Mouse (Mus musculus) activated CD4-positive, CD25-positive, alpha-beta regulatory T cell, adult 9 weeks (primary cell): Measurements from ENCODE around the gene Il5. TPM values are rescaled to one million over a fixed set of nuclear protein-coding genes. Genes with fewer than 3 reads are reported as not detected.

Source experiments
- polyA plus RNA-seq: library from polyadenylated mRNA; unstranded; fragments of 100-300 nt; shearing (Covaris generic); gene quantifications from one replicate; pipeline ENCODE4 v1.2.1, GENCODE M21; 2017

The Il5 gene
- not detected for polyA plus RNA-seq

GRCm38 (mm10) chr11:53720715-53721114 is at the start of gene Il5:
Gene Il5, plus strand, starts transcription at chr11:53720794.

DNA sequence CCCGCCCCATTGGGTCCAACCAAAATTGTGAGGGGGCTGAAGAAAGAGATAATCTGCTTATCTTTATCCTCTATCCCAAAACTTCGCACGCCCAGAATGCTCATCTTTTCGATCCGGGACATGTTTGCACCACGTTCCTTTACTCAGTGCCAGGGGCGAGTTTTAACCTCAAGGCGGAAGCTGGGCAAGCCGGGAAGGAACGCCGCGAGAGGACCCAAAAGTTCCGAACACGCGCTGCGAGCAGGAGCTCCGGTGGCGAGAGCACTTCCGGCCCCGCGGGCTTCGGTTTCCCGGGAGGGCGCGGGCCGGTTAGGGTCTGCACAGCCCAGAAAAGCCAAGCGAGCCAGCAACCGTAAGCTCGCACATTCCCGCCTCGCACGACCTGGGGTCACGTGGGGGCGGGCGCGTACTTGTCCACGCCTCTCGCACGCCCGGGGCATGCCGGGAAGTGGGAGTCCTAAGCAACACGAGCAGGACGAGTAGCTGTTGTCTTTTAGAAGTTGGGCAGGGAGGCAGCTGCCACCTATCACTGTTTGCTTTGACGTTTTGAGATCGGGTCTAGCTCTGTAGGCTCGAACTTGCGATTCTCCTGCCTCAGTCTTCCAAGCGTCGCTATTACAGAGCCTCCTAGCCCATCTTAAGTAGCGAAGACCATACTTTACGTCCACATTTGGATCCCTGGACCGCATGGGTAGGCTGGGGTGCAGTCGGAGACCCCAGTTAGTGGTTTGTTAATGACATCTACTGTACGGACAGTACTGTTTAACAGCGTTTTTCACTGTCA is 13.5 kb upstream of the Il5 start, which contains the start of gene Rad50:
Rad50 (minus strand) TSS at position 386 of the 784 bp plus-strand sequence.

DNA sequence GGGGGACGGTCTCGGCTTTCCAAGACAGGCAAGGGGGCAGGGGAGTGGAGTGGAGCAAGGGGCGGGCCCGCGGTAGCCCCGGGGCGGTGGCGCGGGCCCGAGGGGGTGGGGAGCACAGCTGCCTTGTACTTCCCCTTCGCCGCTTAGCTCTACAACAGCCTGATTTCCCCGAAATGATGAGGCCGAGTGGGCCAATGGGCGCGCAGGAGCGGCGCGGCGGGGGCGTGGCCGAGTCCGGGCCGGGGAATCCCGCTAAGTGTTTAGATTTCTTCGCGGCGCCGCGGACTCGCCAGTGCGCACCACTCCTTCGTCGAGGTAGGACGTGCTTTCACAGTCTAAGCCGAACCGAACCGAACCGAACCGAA is 49.1 kb downstream of the Il5 start, which contains the start of gene Irf1:
Irf1 (plus strand) TSS at position 255 of the 365 bp plus-strand sequence.

GRCm38 (mm10) chr11:53773087-53773486 is 52.5 kb downstream of the Il5 start, which contains the start of gene Gm17334:
Gene Gm17334, minus strand, starts transcription at chr11:53773187.

Other genes starting within 250 kb of the Il5 start
- not detected for gene Gm9945, start 240.6 kb upstream of the Il5 start, polyA plus RNA-seq
- not detected for gene Sowaha, start 240.5 kb upstream of the Il5 start, polyA plus RNA-seq
- gene Sept8, start 201.5 kb upstream of the Il5 start, polyA plus RNA-seq: 1.0 TPM
- 14.3 TPM for gene Kif3a, start 153.4 kb upstream of the Il5 start, polyA plus RNA-seq
- gene Il4, start 102.1 kb upstream of the Il5 start, polyA plus RNA-seq: 4.7 TPM
- not detected for gene Il13, start 86.1 kb upstream of the Il5 start, polyA plus RNA-seq
- 50.6 TPM for gene Rad50, start 13.5 kb upstream of the Il5 start, polyA plus RNA-seq
- gene Irf1, start 49.2 kb downstream of the Il5 start, polyA plus RNA-seq: 464 TPM
- 3.6 TPM for gene Gm17334, start 52.4 kb downstream of the Il5 start, polyA plus RNA-seq
- gene Gm12216, start 138.5 kb downstream of the Il5 start, polyA plus RNA-seq: 38.1 TPM
- gene Slc22a5, start 170.9 kb downstream of the Il5 start, polyA plus RNA-seq: 36.4 TPM